Mouse (Mus musculus) kidney, adult 2 months (tissue): Measurements from ENCODE around the gene Rnf212b. TPM values are rescaled to one million over a fixed set of nuclear protein-coding genes. Genes with fewer than 3 reads are reported as not detected.

ENCODE experiments used
- DNase-seq: peaks from one replicate; pipeline ENCODE4 v3.0.0; 2021
- H3K27ac ChIP-seq: fragments of 200-500 bp; 2 replicates; pipeline ENCODE4 v1.5.1; 2012; ENCODE audit warnings: low read depth, low read length, control low read depth, inconsistent platforms; ENCODE audit not compliant: insufficient read depth
- H3K27me3 ChIP-seq: fragments of 200-500 bp; replicated peaks from 2 replicates; pipeline ENCODE4 v1.6.1; 2012; ENCODE audit warnings: mild to moderate bottlenecking, moderate library complexity, low read length, inconsistent platforms; ENCODE audit not compliant: control insufficient read depth, insufficient read depth
- H3K36me3 ChIP-seq: fragments of 200-500 bp; 2 replicates; pipeline ENCODE4 v1.6.1; 2012; ENCODE audit warnings: mild to moderate bottlenecking, moderate library complexity, low read length, inconsistent platforms; ENCODE audit not compliant: control insufficient read depth, insufficient read depth
- H3K4me1 ChIP-seq: fragments of 200-500 bp; 2 replicates; pipeline ENCODE4 v1.6.1; 2011; ENCODE audit warnings: low read length; ENCODE audit not compliant: control insufficient read depth, insufficient read depth
- H3K4me3 ChIP-seq: fragments of 200-500 bp; 2 replicates; pipeline ENCODE4 v1.5.1; 2011; ENCODE audit warnings: mild to moderate bottlenecking, low read depth, low read length, control low read depth; ENCODE audit not compliant: insufficient read depth
- CTCF ChIP-seq: fragments of 200-500 bp; conservative IDR thresholded peaks from 2 replicates; pipeline ENCODE4 v1.5.1; 2011; ENCODE audit warnings: low read depth, mild to moderate bottlenecking, control low read depth, low read length, moderate library complexity, mixed read lengths; ENCODE audit not compliant: insufficient read depth, insufficient read length
- POLR2A ChIP-seq: fragments of 200-500 bp; IDR thresholded peaks from one replicate; pipeline ENCODE4 v1.6.1; 2011; ENCODE audit warnings: low read depth, low read length, control low read depth
- WGBS: fragments of 180-500 bp; shearing (Covaris S2); methylation state at CpG from one replicate; pipeline ENCODE4 v1.1.7; 2018; 5-methylcytosine and 5-hydroxymethylcytosine counted together
- polyA plus RNA-seq: library from polyadenylated mRNA; depleted of rRNA; stranded (reverse); fragments of >200 nt; gene quantifications from 2 replicates; pipeline ENCODE4 v1.2.3, GENCODE M21; 2012

The Rnf212b gene
- polyA plus RNA-seq, 1 experiment, result 7.6 TPM

DNA sequence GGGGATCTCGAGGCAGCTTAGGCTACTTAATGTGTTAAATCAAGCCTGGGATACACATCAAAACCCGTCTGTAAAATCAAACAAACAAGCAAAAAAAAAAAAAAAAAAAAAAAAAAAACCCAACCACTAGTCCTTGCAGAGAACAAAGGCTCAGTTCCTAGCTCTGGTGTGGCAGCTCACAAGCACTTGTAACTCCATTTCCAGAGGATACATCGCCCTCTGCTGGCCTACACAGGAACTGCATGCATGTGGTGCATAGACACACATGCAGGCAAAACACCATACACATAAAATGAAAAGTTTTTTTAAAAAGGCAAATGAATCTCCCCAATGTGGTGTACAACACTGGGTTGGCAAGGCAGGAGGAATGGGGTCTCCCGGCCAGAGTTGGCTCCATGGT, 28.0 kb upstream of the Rnf212b start:
- peaks cover 4% of the 10 kb centered on the region; the same call in 1 of the 2 replicates for H3K4me1 ChIP-seq
- peak overlapping the region; percentile 18; the same call in 1 of the 2 replicates for H3K27ac ChIP-seq
- H3K36me3 ChIP-seq, result no peaks in the 10 kb centered on the region
- DNase-seq, result peak; percentile 80
- TF ChIP-seq POLR2A (no peak), CTCF (peak; percentile 87)
- no peak overlapping the region for H3K4me3 ChIP-seq
- no peaks in the 10 kb centered on the region for H3K27me3 ChIP-seq
- WGBS, result 62% methylated on average over 4 of the region's 4 CpGs

DNA sequence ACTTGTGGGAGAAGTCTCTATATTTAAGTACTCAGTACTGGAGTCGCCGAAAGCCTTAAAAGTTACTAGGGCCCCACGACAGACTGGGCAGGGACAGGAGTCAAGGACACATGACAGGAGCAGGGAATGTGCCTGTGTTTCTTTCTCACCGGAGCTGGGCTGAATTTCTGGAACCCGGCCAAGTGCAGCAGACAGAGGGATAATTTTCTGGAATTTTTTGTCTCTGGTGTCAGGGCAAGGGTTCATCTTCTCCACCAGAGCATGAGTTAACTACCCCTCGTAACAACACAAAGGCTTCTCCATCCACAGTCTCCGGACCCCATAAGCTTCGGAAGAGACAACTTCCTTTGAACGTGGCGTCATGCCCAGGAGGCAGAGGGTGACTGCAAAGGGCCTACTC, 27.5 kb upstream of the Rnf212b start:
- Histone ChIP-seq H3K27ac (peak overlapping the region; percentile 18; the same call in 1 of the 2 replicates), H3K4me1 (peaks cover 4% of the 10 kb centered on the region; the same call in 1 of the 2 replicates), H3K36me3 (no peaks in the 10 kb centered on the region), H3K4me3 (no peak overlapping the region), H3K27me3 (no peaks in the 10 kb centered on the region)
- WGBS, result 23% methylated on average over 10 of the region's 10 CpGs
- peak; percentile 73 for DNase-seq
- TF ChIP-seq POLR2A, result no peak
- no peak for TF ChIP-seq CTCF

DNA sequence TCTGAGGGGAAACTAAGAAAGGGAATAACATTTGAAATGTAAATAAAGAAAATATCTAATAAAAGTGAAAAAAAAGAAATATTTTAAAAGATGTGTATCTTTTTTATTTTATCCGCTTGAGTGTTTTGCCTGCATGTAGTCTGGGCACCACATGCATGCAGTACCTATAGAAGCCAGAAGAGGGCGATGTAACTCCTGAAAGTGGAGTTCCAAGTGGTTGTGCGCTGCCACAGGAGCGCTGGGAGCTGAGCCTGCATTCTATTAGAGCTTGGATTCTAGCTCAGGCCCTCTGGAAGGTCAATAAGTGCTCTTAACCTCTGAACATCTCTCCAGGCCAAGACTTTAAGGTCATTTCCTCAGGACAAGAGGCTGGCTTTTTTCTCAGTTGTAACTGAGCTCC, 26.7 kb upstream of the Rnf212b start:
- WGBS, result 62% methylated on average over 4 of the region's 4 CpGs
- Histone ChIP-seq H3K36me3 (no peaks in the 10 kb centered on the region), H3K4me3 (no peak overlapping the region), H3K27ac (no peak overlapping the region), H3K4me1 (peaks cover 4% of the 10 kb centered on the region; the same call in 1 of the 2 replicates), H3K27me3 (no peaks in the 10 kb centered on the region)
- no peak for TF ChIP-seq POLR2A
- peak; percentile 38; the same call in 1 of the 2 replicates for TF ChIP-seq CTCF
- peak; percentile 24 for DNase-seq

DNA sequence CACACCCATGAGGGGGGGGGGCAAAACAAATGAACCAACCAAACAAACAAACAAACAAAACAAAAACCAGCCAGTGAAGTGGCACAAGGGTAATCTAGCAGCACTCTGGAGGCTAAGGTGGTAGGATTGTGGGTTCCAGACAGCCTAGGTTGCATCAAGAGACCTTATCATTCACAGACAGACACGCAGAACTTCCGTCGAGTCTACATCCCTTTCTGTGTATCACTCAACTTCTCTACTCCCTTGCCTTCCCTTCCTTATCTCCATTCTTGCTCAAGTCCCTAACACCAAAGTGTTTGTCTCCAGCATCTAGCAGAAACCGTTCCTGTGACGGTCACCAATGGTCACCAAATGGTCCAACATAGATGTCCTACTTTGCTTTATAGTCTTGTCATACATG, 25.7 kb upstream of the Rnf212b start:
- no peak for DNase-seq
- Histone ChIP-seq H3K4me3 (no peak overlapping the region), H3K4me1 (peaks cover 4% of the 10 kb centered on the region; the same call in 1 of the 2 replicates), H3K27ac (no peak overlapping the region), H3K36me3 (no peaks in the 10 kb centered on the region), H3K27me3 (no peaks in the 10 kb centered on the region)
- WGBS, result 98% methylated on average over 5 of the region's 5 CpGs
- TF ChIP-seq CTCF (no peak), POLR2A (no peak)

DNA sequence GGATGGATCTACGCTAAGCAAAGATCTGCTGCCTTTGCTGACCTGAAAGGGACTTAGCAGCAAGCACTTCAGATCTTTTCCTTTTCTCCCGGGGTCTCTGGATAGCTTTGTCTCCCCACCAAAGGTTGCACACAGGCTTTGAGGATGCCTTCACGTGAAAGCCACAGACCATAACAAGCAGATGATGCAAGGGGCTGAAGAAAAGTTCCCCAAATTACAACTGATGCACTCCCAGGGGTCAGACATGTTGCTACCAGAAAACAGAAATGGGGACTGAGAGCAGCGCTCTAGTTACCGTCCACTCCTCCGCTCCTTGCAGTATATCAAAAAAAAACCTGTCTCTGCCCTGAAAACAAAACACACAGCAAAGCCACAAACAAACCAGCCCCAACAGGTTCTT, 21.8 kb upstream of the Rnf212b start:
- no peak overlapping the region for H3K4me3 ChIP-seq
- TF ChIP-seq CTCF (no peak), POLR2A (no peak)
- 78% methylated on average over 6 of the region's 6 CpGs for WGBS
- peaks cover 8% of the 10 kb centered on the region for H3K4me1 ChIP-seq
- no peak for DNase-seq
- H3K27me3 ChIP-seq, result no peaks in the 10 kb centered on the region
- H3K36me3 ChIP-seq, result no peaks in the 10 kb centered on the region
- no peak overlapping the region for H3K27ac ChIP-seq

DNA sequence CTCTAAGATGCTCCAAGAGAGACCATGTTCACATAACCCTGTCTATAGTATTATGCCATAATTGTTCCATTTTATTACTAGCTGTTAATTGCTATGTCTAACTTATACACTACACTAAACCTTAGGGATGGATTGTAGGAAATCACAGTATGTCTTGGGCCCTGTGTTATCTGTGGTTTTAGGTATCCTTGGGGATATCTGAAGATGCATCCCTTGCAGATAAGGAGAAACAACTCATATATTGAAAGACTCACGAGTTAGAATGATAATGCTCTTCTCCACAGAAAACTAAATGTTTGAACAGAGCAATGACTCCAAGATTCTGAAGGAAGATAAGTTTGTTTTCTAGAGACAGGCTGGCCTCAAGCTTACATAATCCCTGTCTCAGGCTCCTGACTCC, 20.6 kb upstream of the Rnf212b start:
- TF ChIP-seq POLR2A, result no peak
- TF ChIP-seq CTCF, result no peak
- H3K27me3 ChIP-seq, result no peaks in the 10 kb centered on the region
- DNase-seq, result no peak
- no peak overlapping the region for H3K4me3 ChIP-seq
- 76% methylated on average over 1 of the region's 1 CpGs for WGBS
- H3K27ac ChIP-seq, result no peak overlapping the region
- no peaks in the 10 kb centered on the region for H3K36me3 ChIP-seq
- H3K4me1 ChIP-seq, result peaks cover 8% of the 10 kb centered on the region

DNA sequence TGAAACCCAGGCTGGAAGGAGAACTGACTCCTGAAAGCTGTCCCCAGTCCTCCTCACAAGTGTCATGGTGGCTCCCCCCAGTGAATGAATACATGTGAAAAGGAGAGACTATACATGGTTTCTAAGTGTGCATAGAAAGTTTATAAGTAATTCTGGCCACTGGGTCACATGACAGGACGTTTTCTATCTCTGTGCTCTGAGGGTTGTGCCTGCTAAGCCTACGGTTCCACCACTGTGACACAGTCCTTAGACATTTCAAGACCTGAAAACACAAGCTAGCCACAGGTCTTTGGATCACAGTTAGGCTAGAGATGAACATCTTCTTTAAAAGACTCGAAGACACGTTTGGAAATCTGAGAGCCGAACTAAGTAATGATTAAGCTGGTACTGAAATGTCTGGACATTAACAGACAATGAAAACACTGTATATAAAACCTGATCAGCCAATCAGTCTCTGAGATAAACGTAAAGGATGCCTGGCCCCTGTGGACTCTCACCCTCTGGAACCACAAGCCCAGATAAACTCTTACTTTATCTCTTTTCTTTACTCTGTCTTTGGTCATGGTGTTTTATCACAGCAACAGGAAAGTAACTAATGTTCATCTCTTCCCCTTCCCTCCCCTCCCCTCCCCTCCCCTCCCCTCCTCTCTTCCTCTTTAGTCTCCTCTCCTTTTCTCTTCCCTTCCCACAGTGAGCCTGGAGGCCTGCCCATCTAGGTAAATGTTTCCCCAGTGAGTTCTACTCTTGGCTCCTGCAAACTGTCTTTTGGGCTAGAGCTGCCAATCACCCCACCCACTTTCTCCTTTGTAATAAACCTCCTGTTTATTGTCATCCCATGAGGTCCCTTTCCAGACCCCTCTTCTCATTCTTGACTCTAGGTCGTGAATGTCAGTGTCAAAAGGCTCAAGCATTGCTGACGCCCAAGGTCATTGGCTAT, 19.8 kb upstream of the Rnf212b start:
- WGBS, result 60% methylated on average over 8 of the region's 8 CpGs
- H3K27ac ChIP-seq, result no peak overlapping the region
- TF ChIP-seq CTCF, result no peak
- no peak for TF ChIP-seq POLR2A

More for the DNA sequence above, 19.8 kb upstream of the Rnf212b start:
- H3K4me1 ChIP-seq, result peaks cover 8% of the 10 kb centered on the region
- no peaks in the 10 kb centered on the region for H3K36me3 ChIP-seq
- no peak overlapping the region for H3K4me3 ChIP-seq
- H3K27me3 ChIP-seq, result no peaks in the 10 kb centered on the region
- peak; percentile 69 for DNase-seq
